Mouse (Mus musculus) hindbrain, embryonic 10.5 days (tissue): ENCODE results near the gene Tk1. TPM values are rescaled to one million over a fixed set of nuclear protein-coding genes. Genes with fewer than 3 reads are reported as not detected.
A peak's percentile ranks its signal among the peaks of the same experiment; 100 is the strongest.

Source experiments
- DNase-seq: peaks from one replicate; pipeline ENCODE4 v3.0.0-alpha.2; 2017; ENCODE audit warnings: low spot score
- H3K27ac ChIP-seq: fragments of 300-500 bp; sonication (generic); 2 replicates; pipeline ENCODE4 v1.5.1; 2016; ENCODE audit warnings: mild to moderate bottlenecking, moderate library complexity
- H3K27me3 ChIP-seq: fragments of 300-500 bp; sonication (generic); 2 replicates; pipeline ENCODE4 v1.6.1; 2016; ENCODE audit warnings: mild to moderate bottlenecking; ENCODE audit not compliant: poor library complexity, insufficient read depth, severe bottlenecking
- H3K36me3 ChIP-seq: fragments of 300-500 bp; sonication (generic); 2 replicates; pipeline ENCODE4 v1.6.1; 2016; ENCODE audit warnings: mild to moderate bottlenecking, moderate library complexity
- H3K4me1 ChIP-seq: fragments of 300-500 bp; sonication (generic); replicated peaks from 2 replicates; pipeline ENCODE4 v1.6.1; 2016; ENCODE audit warnings: mild to moderate bottlenecking
- H3K4me3 ChIP-seq: fragments of 300-500 bp; sonication (generic); 2 replicates; pipeline ENCODE4 v1.5.1; 2016; ENCODE audit warnings: mild to moderate bottlenecking, moderate library complexity
- H3K9me3 ChIP-seq: fragments of 300-500 bp; sonication (generic); 2 replicates; pipeline ENCODE4 v1.6.1; 2016; ENCODE audit warnings: mild to moderate bottlenecking, moderate library complexity
- WGBS: fragments of 180-500 bp; shearing (Covaris S2); methylation state at CpG from one replicate; pipeline ENCODE4 v1.1.7; 2016; 5-methylcytosine and 5-hydroxymethylcytosine counted together
- polyA plus RNA-seq: library from polyadenylated mRNA; unstranded; fragments of >200 nt; fragmentation: Nextera tagmentation; extraction: Ambion mirVana; gene quantifications from 2 replicates; pipeline ENCODE4 v1.2.1, GENCODE M21; 2016

Gene Tk1
- 106 and 132 TPM in 2 replicates for polyA plus RNA-seq

GRCm38 (mm10) chr11:117825333-117826101 lies at the start of gene Tk1, which contains the start of gene Afmid:
Gene Tk1, minus strand, starts transcription at chr11:117826092.
Gene Afmid, plus strand, starts transcription at chr11:117825924.
- no peaks in the 10 kb centered on the region for H3K27me3 ChIP-seq
- H3K27ac ChIP-seq = peak within 1 kb of the TSS; percentile 95
- under 1% methylated on average over 34 of the region's 34 CpGs for WGBS
- peaks cover 37% of the 10 kb centered on the region for H3K36me3 ChIP-seq
- no peaks in the 10 kb centered on the region for H3K9me3 ChIP-seq
- DNase-seq = peak; percentile 88
- peak within 1 kb of the TSS; percentile 73 for H3K4me3 ChIP-seq
- H3K4me1 ChIP-seq = peaks cover 64% of the 10 kb centered on the region

DNA sequence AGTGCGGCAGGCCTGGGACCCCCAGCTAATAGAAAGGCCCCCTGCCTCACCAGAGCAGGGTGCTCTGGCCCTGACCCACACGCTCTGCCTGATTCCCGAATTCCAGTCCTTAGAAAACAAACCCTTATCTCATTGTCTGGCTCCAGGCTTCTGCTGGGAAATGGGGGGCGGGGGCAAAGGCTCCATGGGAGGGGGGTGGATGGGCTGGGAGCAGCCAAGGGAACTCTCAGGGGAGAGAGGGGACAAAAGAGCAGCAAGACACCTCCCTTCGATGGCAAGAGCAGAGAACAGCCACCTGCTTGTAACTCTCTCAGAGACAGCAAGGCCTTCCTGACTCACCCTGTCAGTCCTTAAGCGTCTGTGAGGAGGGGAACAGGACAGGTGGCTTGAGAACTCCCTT lies 49.8 kb upstream of the Tk1 start:
- no peak overlapping the region for H3K4me3 ChIP-seq
- DNase-seq = no peak
- peaks cover 69% of the 10 kb centered on the region for H3K4me1 ChIP-seq
- H3K36me3 ChIP-seq = no peaks in the 10 kb centered on the region
- H3K27me3 ChIP-seq = peaks cover 40% of the 10 kb centered on the region
- WGBS = 14% methylated on average over 6 of the region's 6 CpGs
- no peaks in the 10 kb centered on the region for H3K9me3 ChIP-seq
- peak overlapping the region; percentile 35; the same call in 1 of the 2 replicates for H3K27ac ChIP-seq

DNA sequence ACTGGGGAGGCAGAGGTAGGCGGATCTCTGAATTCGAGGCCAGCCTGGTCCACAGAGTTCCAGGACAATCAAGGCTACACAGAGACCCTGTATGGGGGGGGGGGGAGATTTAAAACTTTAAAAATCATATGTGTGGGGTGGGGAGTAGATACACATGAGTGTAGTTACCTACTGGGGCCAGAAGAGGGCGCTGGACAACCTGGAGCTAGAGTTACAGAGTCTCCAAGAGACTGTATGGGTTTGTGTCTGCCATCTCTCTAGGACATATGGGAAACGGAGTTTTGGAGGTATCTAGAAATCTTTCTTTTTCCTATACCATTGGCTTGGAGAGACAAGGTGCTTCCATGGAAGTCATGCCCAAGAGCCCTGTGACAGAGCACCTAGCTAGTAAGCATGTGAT lies 48.5 kb upstream of the Tk1 start:
- H3K9me3 ChIP-seq = no peaks in the 10 kb centered on the region
- no peak overlapping the region for H3K27ac ChIP-seq
- H3K36me3 ChIP-seq = no peaks in the 10 kb centered on the region
- DNase-seq = no peak
- 66% methylated on average over 4 of the region's 4 CpGs for WGBS
- H3K4me1 ChIP-seq = peaks cover 72% of the 10 kb centered on the region
- H3K27me3 ChIP-seq = peaks cover 34% of the 10 kb centered on the region
- no peak overlapping the region for H3K4me3 ChIP-seq

DNA sequence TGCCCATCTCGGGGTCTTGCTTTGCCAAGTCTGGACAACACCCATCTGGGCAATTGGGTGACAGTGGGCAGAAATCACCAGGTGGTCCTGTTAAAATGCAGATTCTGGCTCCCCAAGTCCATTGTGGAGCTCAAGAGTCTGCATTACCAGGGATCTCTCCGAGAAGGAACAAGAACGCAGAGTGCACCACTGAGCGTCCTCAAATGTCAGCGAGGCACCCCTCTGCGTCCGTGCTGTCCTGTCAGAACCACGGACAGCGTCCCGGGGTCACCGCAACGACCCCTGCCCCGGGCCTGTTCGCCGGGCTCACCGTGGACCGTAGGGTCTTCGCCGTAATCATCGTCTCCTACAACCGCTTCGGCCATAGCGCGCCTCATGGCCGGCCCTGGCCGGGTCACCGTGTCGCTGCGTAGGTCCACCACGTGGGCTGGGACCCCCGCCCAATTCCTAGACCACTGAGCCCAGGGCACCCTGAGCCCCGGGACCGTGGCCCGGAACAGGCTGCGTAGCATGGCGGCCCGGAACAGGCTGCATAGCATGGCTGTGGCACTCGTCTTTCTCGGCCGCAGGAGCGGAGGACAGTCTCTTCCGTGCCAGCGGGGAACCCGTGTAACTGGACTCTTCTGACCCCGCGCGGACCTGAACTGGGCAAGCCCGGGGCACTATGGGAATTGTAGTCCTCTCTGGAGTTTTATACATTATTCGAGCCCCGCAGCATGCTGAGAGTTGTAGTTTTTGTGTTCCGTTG lies 47.1 kb upstream of the Tk1 start, which contains the start of gene Tha1:
Gene Tha1, minus strand, starts transcription at position 621 of the 748 bp plus-strand sequence.
- 2% methylated on average over 51 of the region's 51 CpGs for WGBS
- Histone ChIP-seq H3K4me3 (peak within 1 kb of the TSS; percentile 83), H3K27ac (peak within 1 kb of the TSS; percentile 92), H3K36me3 (0 out of 2 replicates have a peak, but pooled peaks cover 6% of the 10 kb centered on the region), H3K4me1 (peaks cover 58% of the 10 kb centered on the region), H3K9me3 (no peaks in the 10 kb centered on the region), H3K27me3 (peaks cover 33% of the 10 kb centered on the region)
- peak; percentile 87 for DNase-seq

- no peaks in the 10 kb centered on the region for H3K9me3 ChIP-seq
- no peak overlapping the region for H3K27ac ChIP-seq
- no peak for DNase-seq
- 61% methylated on average over 12 of the region's 12 CpGs for WGBS
- peaks cover 55% of the 10 kb centered on the region for H3K4me1 ChIP-seq
- H3K27me3 ChIP-seq = peaks cover 34% of the 10 kb centered on the region
- H3K36me3 ChIP-seq = 0 out of 2 replicates have a peak, but pooled peaks cover 6% of the 10 kb centered on the region
- peak overlapping the region; percentile 83 for H3K4me3 ChIP-seq
Measured at GRCm38 (mm10) chr11:117871911-117872584, 46.2 kb upstream of the Tk1 start.

- DNase-seq = no peak
- 72% methylated on average over 5 of the region's 5 CpGs for WGBS
- peaks cover 34% of the 10 kb centered on the region for H3K27me3 ChIP-seq
Measured at GRCm38 (mm10) chr11:117871376-117871775, 45.5 kb upstream of the Tk1 start.

GRCm38 (mm10) chr11:117870688-117871365 lies 44.9 kb upstream of the Tk1 start:
- peak overlapping the region; percentile 2; the same call in 1 of the 2 replicates for H3K27ac ChIP-seq
- H3K27me3 ChIP-seq = peaks cover 34% of the 10 kb centered on the region
- peak; percentile 79 for DNase-seq
- H3K9me3 ChIP-seq = no peaks in the 10 kb centered on the region
- 39% methylated on average over 12 of the region's 12 CpGs for WGBS
- peaks cover 62% of the 10 kb centered on the region for H3K4me1 ChIP-seq
- H3K4me3 ChIP-seq = no peak overlapping the region
- 0 out of 2 replicates have a peak, but pooled peaks cover 6% of the 10 kb centered on the region for H3K36me3 ChIP-seq

More at GRCm38 (mm10) chr11:117871376-117871775, 45.5 kb upstream of the Tk1 start:
- Histone ChIP-seq H3K36me3 (0 out of 2 replicates have a peak, but pooled peaks cover 6% of the 10 kb centered on the region), H3K27ac (no peak overlapping the region; the same call in 1 of the 2 replicates), H3K4me3 (no peak overlapping the region), H3K9me3 (no peaks in the 10 kb centered on the region), H3K4me1 (peaks cover 60% of the 10 kb centered on the region)

DNA sequence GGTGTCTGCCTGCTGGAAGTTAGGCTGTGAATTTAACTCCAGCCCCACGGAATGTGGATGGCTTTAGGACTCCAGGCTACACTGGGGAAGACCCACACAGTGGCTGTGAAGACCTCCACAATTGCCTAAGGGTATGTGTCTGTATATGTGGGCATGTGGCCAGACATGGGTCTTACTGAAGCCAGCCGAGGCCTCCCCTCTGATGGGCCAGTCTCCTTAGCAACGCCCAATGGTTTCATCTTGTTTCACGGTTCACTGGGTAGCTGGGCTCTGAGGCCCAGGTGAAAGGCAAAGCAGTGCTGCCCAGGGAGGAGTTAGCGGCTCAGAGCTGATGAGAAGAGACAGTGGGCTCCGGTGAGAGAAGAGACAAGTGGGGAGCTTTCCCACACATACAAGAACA lies 40.1 kb upstream of the Tk1 start:
- 0 out of 2 replicates have a peak, but pooled peaks cover 6% of the 10 kb centered on the region for H3K36me3 ChIP-seq
- H3K27ac ChIP-seq = peak overlapping the region; percentile 80
- WGBS = 32% methylated on average over 6 of the region's 6 CpGs
- DNase-seq = peak; percentile 52
- peaks cover 62% of the 10 kb centered on the region for H3K27me3 ChIP-seq
- H3K9me3 ChIP-seq = no peaks in the 10 kb centered on the region
- H3K4me1 ChIP-seq = peaks cover 61% of the 10 kb centered on the region
- H3K4me3 ChIP-seq = peak overlapping the region; percentile 20; the same call in 1 of the 2 replicates

GRCm38 (mm10) chr11:117864805-117865204 lies 38.9 kb upstream of the Tk1 start:
- Histone ChIP-seq H3K27ac (0 out of 2 replicates have a peak overlapping the region, but pooled peaks have one; percentile 17), H3K36me3 (0 out of 2 replicates have a peak, but pooled peaks cover 6% of the 10 kb centered on the region), H3K27me3 (peaks cover 70% of the 10 kb centered on the region), H3K4me3 (no peak overlapping the region), H3K4me1 (peaks cover 63% of the 10 kb centered on the region), H3K9me3 (no peaks in the 10 kb centered on the region)
- DNase-seq = no peak
- WGBS = 71% methylated on average over 2 of the region's 2 CpGs

GRCm38 (mm10) chr11:117863174-117863856 lies 37.4 kb upstream of the Tk1 start:
- Histone ChIP-seq H3K27ac (0 out of 2 replicates have a peak overlapping the region, but pooled peaks have one; percentile 1), H3K4me1 (peaks cover 77% of the 10 kb centered on the region), H3K27me3 (peaks cover 76% of the 10 kb centered on the region), H3K36me3 (0 out of 2 replicates have a peak, but pooled peaks cover 3% of the 10 kb centered on the region), H3K9me3 (no peaks in the 10 kb centered on the region), H3K4me3 (no peak overlapping the region)
- DNase-seq = no peak
- WGBS = 32% methylated on average over 11 of the region's 11 CpGs

GRCm38 (mm10) chr11:117860601-117861000 lies 34.7 kb upstream of the Tk1 start, which contains the start of gene Tmem235:
Gene Tmem235, plus strand, starts transcription at chr11:117860752.
- Histone ChIP-seq H3K36me3 (peaks cover 28% of the 10 kb centered on the region), H3K9me3 (peaks cover 7% of the 10 kb centered on the region; the same call in 1 of the 2 replicates), H3K27ac (peak within 1 kb of the TSS; percentile 9; the same call in 1 of the 2 replicates), H3K4me1 (peaks cover 60% of the 10 kb centered on the region), H3K27me3 (peaks cover 70% of the 10 kb centered on the region), H3K4me3 (peak within 1 kb of the TSS; percentile 7)
- 4% methylated on average over 23 of the region's 23 CpGs for WGBS
- no peak for DNase-seq
